Mouse (Mus musculus): ENCODE results near the gene Slc22a1. TPM values are rescaled to one million over a fixed set of nuclear protein-coding genes. Genes with fewer than 3 reads are reported as not detected.

Slc22a1 gene
- polyA plus RNA-seq, 1 experiment from 2014 or later: not detected

GRCm38 (mm10) chr17:12712993-12713392, 37.4 kb upstream of the Slc22a1 start:
- in situ Hi-C loops (cut with MboI; ENCODE audit: low pct_unique_long_range_greater_than_20kb): no loop called here
- no peak for TF ChIP-seq CTCF (IDR thresholded peaks at IDR 0.05)
- ChIA-PET CTCF (interaction anchor here (1.1 kb wide), 1 partner anchor 70 kb away, joined by 3 read pairs; no protein-coding TSS in a partner anchor), POLR2A (interaction anchor here (0.7 to 0.9 kb wide), 2 partner anchors 27 to 28 kb away, joined by 3 read pairs; no protein-coding TSS in a partner anchor)
- DNase-seq (ENCODE audit: low read depth, low spot score): no peak
- no peaks in the 10 kb centered on the region for H3K27me3 ChIP-seq
- ATAC-seq: no peak

GRCm38 (mm10) chr17:12712191-12712590, 36.6 kb upstream of the Slc22a1 start:
- DNase-seq (ENCODE audit: low read depth, low spot score) (no peak), ATAC-seq (no peak)
- no peak for TF ChIP-seq CTCF (IDR thresholded peaks at IDR 0.05)
- H3K27me3 ChIP-seq: no peaks in the 10 kb centered on the region
- CTCF ChIA-PET: no interaction called here
- in situ Hi-C loops (cut with MboI; ENCODE audit: low pct_unique_long_range_greater_than_20kb): no loop called here
- POLR2A ChIA-PET: no interaction called here

GRCm38 (mm10) chr17:12710976-12711375, 35.3 kb upstream of the Slc22a1 start:
- CTCF ChIA-PET: interaction anchor here (1.1 kb wide), 1 partner anchor 11 kb away, joined by 3 read pairs; no protein-coding TSS in a partner anchor
- POLR2A ChIA-PET: no interaction called here
- no peak for TF ChIP-seq CTCF (IDR thresholded peaks at IDR 0.05)
- in situ Hi-C loops (cut with MboI; ENCODE audit: low pct_unique_long_range_greater_than_20kb): no loop called here
- DNase-seq (ENCODE audit: low read depth, low spot score) (no peak), ATAC-seq (no peak)
- H3K27me3 ChIP-seq: no peaks in the 10 kb centered on the region

GRCm38 (mm10) chr17:12710050-12710780, 34.6 kb upstream of the Slc22a1 start:
- in situ Hi-C loops (cut with MboI; ENCODE audit: low pct_unique_long_range_greater_than_20kb): no loop called here
- ATAC-seq: no peak
- ChIA-PET POLR2A (no interaction called here), CTCF (interaction anchor here (1.1 kb wide), 1 partner anchor 10 kb away, joined by 3 read pairs; no protein-coding TSS in a partner anchor)
- H3K27me3 ChIP-seq: no peaks in the 10 kb centered on the region
- DNase-seq (ENCODE audit: low read depth, low spot score): no peak
- TF ChIP-seq CTCF (IDR thresholded peaks at IDR 0.05): no peak

- no peak for DNase-seq (ENCODE audit: low read depth, low spot score)
- ATAC-seq: no peak
- H3K27me3 ChIP-seq: no peaks in the 10 kb centered on the region
- CTCF ChIA-PET: interaction anchor here (0.9 kb wide), 1 partner anchor 25 kb away, joined by 3 read pairs; no protein-coding TSS in a partner anchor
- in situ Hi-C loops (cut with MboI; ENCODE audit: low pct_unique_long_range_greater_than_20kb): no loop called here
- POLR2A ChIA-PET: no interaction called here
- TF ChIP-seq CTCF (IDR thresholded peaks at IDR 0.05): no peak
Observed at GRCm38 (mm10) chr17:12708398-12708797, 32.8 kb upstream of the Slc22a1 start.

GRCm38 (mm10) chr17:12706590-12707049, 31.0 kb upstream of the Slc22a1 start:
- ATAC-seq: no peak
- in situ Hi-C loops (cut with MboI; ENCODE audit: low pct_unique_long_range_greater_than_20kb): no loop called here
- POLR2A ChIA-PET: no interaction called here
- no peak for TF ChIP-seq CTCF (IDR thresholded peaks at IDR 0.05)
- no peak for DNase-seq (ENCODE audit: low read depth, low spot score)
- CTCF ChIA-PET: interaction anchor here (1.2 to 1.6 kb wide), 3 partner anchors 7 to 103 kb away, joined by 3 read pairs; no protein-coding TSS in a partner anchor
- no peaks in the 10 kb centered on the region for H3K27me3 ChIP-seq

- no peak for ATAC-seq
- H3K27me3 ChIP-seq: no peaks in the 10 kb centered on the region
- in situ Hi-C loops (cut with MboI; ENCODE audit: low pct_unique_long_range_greater_than_20kb): no loop called here
- TF ChIP-seq CTCF (IDR thresholded peaks at IDR 0.05): no peak
- ChIA-PET CTCF (no interaction called here), POLR2A (no interaction called here)
- DNase-seq (ENCODE audit: low read depth, low spot score): no peak
Observed at GRCm38 (mm10) chr17:12702901-12703300, 27.3 kb upstream of the Slc22a1 start.

GRCm38 (mm10) chr17:12700373-12700772, 24.7 kb upstream of the Slc22a1 start:
- DNase-seq (ENCODE audit: low read depth, low spot score) (no peak), ATAC-seq (no peak)
- in situ Hi-C loops (cut with MboI; ENCODE audit: low pct_unique_long_range_greater_than_20kb): no loop called here
- no peaks in the 10 kb centered on the region for H3K27me3 ChIP-seq
- no peak for TF ChIP-seq CTCF (IDR thresholded peaks at IDR 0.05)
- ChIA-PET POLR2A (no interaction called here), CTCF (interaction anchor here (0.8 kb wide), 1 partner anchor 10 kb away, joined by 3 read pairs; no protein-coding TSS in a partner anchor)

GRCm38 (mm10) chr17:12691899-12692298, 16.3 kb upstream of the Slc22a1 start:
- ATAC-seq (no peak), DNase-seq (ENCODE audit: low read depth, low spot score) (no peak)
- no peaks in the 10 kb centered on the region for H3K27me3 ChIP-seq
- ChIA-PET POLR2A (no interaction called here), CTCF (interaction anchor here (0.8 to 1.0 kb wide), 2 partner anchors 8 to 10 kb away, joined by 5 read pairs; no protein-coding TSS in a partner anchor)
- in situ Hi-C loops (cut with MboI; ENCODE audit: low pct_unique_long_range_greater_than_20kb): loop anchor here (5.0 kb wide), 1 partner anchor 115 kb away; no protein-coding TSS in a partner anchor
- TF ChIP-seq CTCF (IDR thresholded peaks at IDR 0.05): no peak

GRCm38 (mm10) chr17:12689537-12689936, 13.9 kb upstream of the Slc22a1 start:
- ATAC-seq: no peak
- ChIA-PET POLR2A (no interaction called here), CTCF (interaction anchor here (1.0 kb wide), 1 partner anchor 12 kb away, joined by 3 read pairs; no protein-coding TSS in a partner anchor)

GRCm38 (mm10) chr17:12688427-12689110, 12.9 kb upstream of the Slc22a1 start:
- POLR2A ChIA-PET: no interaction called here
- no peak for DNase-seq (ENCODE audit: low read depth, low spot score)
- no peaks in the 10 kb centered on the region for H3K27me3 ChIP-seq
- ATAC-seq: no peak
- in situ Hi-C loops (cut with MboI; ENCODE audit: low pct_unique_long_range_greater_than_20kb): no loop called here
- TF ChIP-seq CTCF (IDR thresholded peaks at IDR 0.05): no peak
- CTCF ChIA-PET: no interaction called here

More at GRCm38 (mm10) chr17:12689537-12689936, 13.9 kb upstream of the Slc22a1 start:
- no peaks in the 10 kb centered on the region for H3K27me3 ChIP-seq
- DNase-seq (ENCODE audit: low read depth, low spot score): no peak
- TF ChIP-seq CTCF (IDR thresholded peaks at IDR 0.05): no peak
- in situ Hi-C loops (cut with MboI; ENCODE audit: low pct_unique_long_range_greater_than_20kb): no loop called here

Data from Patski (cell line).